Mouse (Mus musculus) CH12.LX (cell line): ENCODE data around the gene Eid1.

ENCODE experiments used
- CHD1 ChIP-seq: IDR thresholded peaks from 2 replicates; pipeline ENCODE4 v1.6.1; 2012; ENCODE audit warnings: low read depth, low read length, improper control_type of control experiment, inconsistent platforms
- CHD2 ChIP-seq: IDR thresholded peaks from 2 replicates; pipeline ENCODE4 v1.6.1; 2011; ENCODE audit warnings: low read length, improper control_type of control experiment
- CTCF ChIP-seq, 2 experiments: IDR thresholded peaks in 1 of 2; conservative IDR thresholded peaks in 1 of 2; 2 replicates each; pipeline ENCODE4 v1.5.1; 2011 to 2012; ENCODE audit warnings: low read depth in 2 of 2, low read length in 2 of 2, improper control_type of control experiment in 1 of 2, inconsistent platforms in 1 of 2, mild to moderate bottlenecking in 1 of 2, moderate library complexity in 1 of 2
- MAFK ChIP-seq: IDR thresholded peaks from 2 replicates; pipeline ENCODE4 v1.6.1; 2011; ENCODE audit warnings: low read length, improper control_type of control experiment; ENCODE audit not compliant: insufficient replicate concordance
- MAX ChIP-seq: IDR thresholded peaks from 2 replicates; pipeline ENCODE4 v1.6.1; 2011; ENCODE audit warnings: low read length, improper control_type of control experiment
- NELFE ChIP-seq: IDR thresholded peaks from 2 replicates; pipeline ENCODE4 v1.6.1; 2011; ENCODE audit warnings: low read depth, low read length, improper control_type of control experiment
- POLR2A ChIP-seq: IDR thresholded peaks from 2 replicates; pipeline ENCODE4 v1.6.1; 2011; ENCODE audit warnings: low read depth, mild to moderate bottlenecking, improper control_type of control experiment, low read length
- POLR2AphosphoS2 ChIP-seq: IDR thresholded peaks from 2 replicates; pipeline ENCODE4 v1.6.1; 2011; ENCODE audit warnings: low read depth, low read length, improper control_type of control experiment
- SMC3 ChIP-seq: IDR thresholded peaks from 2 replicates; pipeline ENCODE4 v1.6.1; 2011; ENCODE audit warnings: low read depth, low read length, improper control_type of control experiment

GRCm38 (mm10) chr2:125706510-125706921 is 33.6 kb downstream of the Eid1 start:
- no peak for TF ChIP-seq CTCF (conservative IDR thresholded peaks at IDR 0.05 in 1 of 2, IDR thresholded peaks at IDR 0.05 in 1 of 2; ENCODE audit: low read depth in 2 of 2, low read length in 2 of 2)
- no peak for TF ChIP-seq NELFE
- TF ChIP-seq MAFK: no peak
- TF ChIP-seq POLR2A: no peak
- TF ChIP-seq MAX: no peak
- no peak for TF ChIP-seq CHD2
- TF ChIP-seq CHD1: no peak
- TF ChIP-seq POLR2AphosphoS2: no peak
- no peak for TF ChIP-seq SMC3
